Mouse (Mus musculus) cerebellum, adult 2 months (tissue): Measurements from ENCODE around the gene Gpm6a.

Experiments
- CTCF ChIP-seq: fragments of 200-500 bp; IDR thresholded peaks from 2 replicates; pipeline ENCODE4 v1.5.1; 2011; ENCODE audit warnings: low read depth, mild to moderate bottlenecking, control low read depth, low read length, moderate library complexity, borderline replicate concordance; ENCODE audit not compliant: insufficient read depth
- POLR2A ChIP-seq: fragments of 200-500 bp; IDR thresholded peaks from 2 replicates; pipeline ENCODE4 v1.6.1; 2011; ENCODE audit warnings: low read length, control low read depth, borderline replicate concordance; ENCODE audit not compliant: insufficient read depth

DNA sequence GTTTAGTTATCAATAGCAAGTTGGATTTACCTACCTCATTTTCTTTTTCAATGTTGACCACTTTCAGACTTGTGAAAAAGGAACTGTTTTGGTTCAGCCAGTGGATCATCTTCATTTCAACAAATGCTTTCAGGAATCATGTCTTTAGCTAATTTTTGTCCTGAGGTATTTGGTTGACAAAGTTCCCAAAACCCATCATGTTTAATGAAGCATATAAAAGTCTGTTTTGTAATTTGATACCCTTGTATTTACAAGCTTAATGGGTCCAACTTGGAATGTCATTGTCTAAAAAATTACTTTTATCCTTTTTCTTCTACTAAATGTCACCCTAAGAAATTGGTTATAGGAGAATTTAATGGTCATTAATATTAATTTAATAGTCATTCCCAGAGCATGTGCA is 6.9 kb downstream of the Gpm6a start:
- TF ChIP-seq CTCF (no peak), POLR2A (no peak)
